Mouse (Mus musculus) liver, embryonic 14.5 days (tissue): ENCODE data around the gene Pak4. TPM values are rescaled to one million over a fixed set of nuclear protein-coding genes. Genes with fewer than 3 reads are reported as not detected.
"Not testable (repeated sequence)": the region's sequence is repeated elsewhere in the genome, so short reads cannot be mapped to it uniquely, and the experiment has no call there.

Experiments used
- ATAC-seq: fragments of 200-750 bp; cut with Nextera tagmentation; 2 replicates; pipeline ENCODE4 v1.8.0; 2017; ENCODE audit warnings: moderate number of reproducible peaks, mild to moderate bottlenecking, moderate library complexity; ENCODE audit not compliant: insufficient read depth
- DNase-seq, 3 experiments: peaks; one replicate each; pipeline ENCODE4 v3.0.0-alpha.2; 2012 to 2013; ENCODE audit warnings: low read depth in 3 of 3, low spot score in 3 of 3
- H3K27ac ChIP-seq: fragments of 300-500 bp; sonication (generic); 2 replicates; pipeline ENCODE4 v1.5.1; 2014; ENCODE audit warnings: moderate library complexity, mild to moderate bottlenecking, control low read depth, inconsistent platforms
- H3K27me3 ChIP-seq: fragments of 300-500 bp; sonication (generic); 2 replicates; pipeline ENCODE4 v1.6.1; 2014; ENCODE audit warnings: mild to moderate bottlenecking, low read length, moderate library complexity; ENCODE audit not compliant: control insufficient read depth, insufficient read depth
- H3K36me3 ChIP-seq: fragments of 300-500 bp; sonication (generic); replicated peaks from 2 replicates; pipeline ENCODE4 v1.6.1; 2014; ENCODE audit warnings: low read depth; ENCODE audit not compliant: control insufficient read depth, insufficient read depth
- H3K4me1 ChIP-seq, 2 experiments: fragments of 200-500 bp in 1 of 2; fragments of 300-500 bp in 1 of 2; sonication (generic) in 1 of 2; replicated peaks; 2 replicates each; pipeline ENCODE4 v1.6.1; 2012 to 2014; ENCODE audit warnings: antibody characterized with exemption in 1 of 2, inconsistent platforms in 1 of 2, low read length in 1 of 2; ENCODE audit not compliant: control insufficient read depth in 2 of 2, insufficient read depth in 2 of 2
- H3K4me2 ChIP-seq: fragments of 300-500 bp; sonication (generic); 2 replicates; pipeline ENCODE4 v1.6.1; 2014; ENCODE audit warnings: low read depth, mild to moderate bottlenecking, control low read depth, moderate library complexity
- H3K4me3 ChIP-seq, 2 experiments: fragments of 200-500 bp in 1 of 2; fragments of 300-500 bp in 1 of 2; sonication (generic) in 1 of 2; 2 replicates each; pipeline ENCODE4 v1.5.1; 2012 to 2014; ENCODE audit warnings: low read depth in 2 of 2, low read length in 2 of 2, mild to moderate bottlenecking in 2 of 2, control low read depth in 1 of 2, inconsistent platforms in 1 of 2, moderate library complexity in 1 of 2; ENCODE audit not compliant: insufficient read depth in 1 of 2
- H3K9ac ChIP-seq: fragments of 300-500 bp; sonication (generic); replicated peaks from 2 replicates; pipeline ENCODE4 v1.6.1; 2014; ENCODE audit warnings: mild to moderate bottlenecking, control low read depth, moderate library complexity
- H3K9me3 ChIP-seq: fragments of 300-500 bp; sonication (generic); 2 replicates; pipeline ENCODE4 v1.6.1; 2016; ENCODE audit warnings: low read length, mixed read lengths; ENCODE audit not compliant: control insufficient read depth
- CTCF ChIP-seq: IDR thresholded peaks from 2 replicates; pipeline ENCODE4 v1.5.1; 2016; ENCODE audit warnings: antibody characterized with exemption, low read depth, control low read depth
- EP300 ChIP-seq: IDR thresholded peaks from 2 replicates; pipeline ENCODE4 v1.6.1; 2016; ENCODE audit warnings: antibody characterized with exemption, low read depth
- WGBS: fragments of 180-500 bp; shearing (Covaris S2); extraction: QIAGEN DNeasy Blood & Tissue Kit; methylation state at CpG from one replicate; pipeline ENCODE4 v1.1.7; 2014; ENCODE audit not compliant: insufficient replicate concordance; 5-methylcytosine and 5-hydroxymethylcytosine counted together
- microRNA-seq: library from miRNA; unstranded; fragments of <30 nt; microRNA quantifications from one replicate; pipeline ENCODE4, GENCODE M21; 2016
- polyA plus RNA-seq, 2 experiments: library from polyadenylated mRNA; depleted of rRNA in 1 of 2; stranded (reverse) in 1 of 2; unstranded in 1 of 2; fragments of >200 nt; fragmentation: Nextera tagmentation in 1 of 2; extraction: Ambion mirVana in 1 of 2; gene quantifications; 2 replicates each; pipeline versions ENCODE4 v1.2.1 to v1.2.3; 2012 to 2014

Gene Pak4
- polyA plus RNA-seq, 2 experiments: 8.5 to 11.5 TPM

GRCm38 (mm10) chr7:28511441-28511840, 86.5 kb downstream of the Pak4 start:
- Histone ChIP-seq H3K9ac (no peak overlapping the region), H3K4me1 (no peaks in the 10 kb centered on the region), H3K27ac (no peak overlapping the region), H3K9me3 (no peaks in the 10 kb centered on the region), H3K4me2 (no peak overlapping the region), H3K4me3 (no peak overlapping the region), H3K36me3 (no peaks in the 10 kb centered on the region), H3K27me3 (no peaks in the 10 kb centered on the region)
- DNase-seq (no peak), ATAC-seq (no peak)
- 55% methylated on average over 8 of the region's 8 CpGs for WGBS
- TF ChIP-seq CTCF (no peak), EP300 (no peak)

GRCm38 (mm10) chr7:28510405-28510974, 87.5 kb downstream of the Pak4 start, which contains the start of gene Ifnl2:
TSS of gene Ifnl2 (minus strand) at chr7:28510455.
- not testable (repeated sequence) for H3K9me3 ChIP-seq, DNase-seq, H3K9ac ChIP-seq, ATAC-seq, H3K4me2 ChIP-seq, H3K36me3 ChIP-seq, H3K4me3 ChIP-seq, H3K27me3 ChIP-seq, H3K27ac ChIP-seq, H3K4me1 ChIP-seq
- 39% methylated on average over 8 of the region's 8 CpGs for WGBS

- not testable (repeated sequence) for H3K4me3 ChIP-seq, ATAC-seq, H3K27me3 ChIP-seq, H3K4me2 ChIP-seq, DNase-seq, H3K36me3 ChIP-seq, H3K27ac ChIP-seq, H3K4me1 ChIP-seq, H3K9me3 ChIP-seq, H3K9ac ChIP-seq
- 49% methylated on average over 2 of the region's 2 CpGs for WGBS
Observed at GRCm38 (mm10) chr7:28509121-28509520, 88.9 kb downstream of the Pak4 start.

Small RNAs within 50 kb of the gene (microRNA-seq; reads per million reads assigned to microRNA genes)
- 3.0 reads per million for gene Mir7049

Other genes starting within 250 kb of the Pak4 start
- gene Rps16, start 247.5 kb downstream of the Pak4 start, polyA plus RNA-seq (2012; rRNA removed): 512 and 1,209 TPM in 2 replicates
- gene Rps16, start 247.5 kb downstream of the Pak4 start, polyA plus RNA-seq (2014; fragmentation: Nextera tagmentation; extraction: Ambion mirVana): 874 and 900 TPM in 2 replicates
- 3.2 and 3.3 TPM in 2 replicates for gene Plekhg2, start 225.6 kb downstream of the Pak4 start, polyA plus RNA-seq (2012; rRNA removed)
- gene Plekhg2, start 225.6 kb downstream of the Pak4 start, polyA plus RNA-seq (2014; fragmentation: Nextera tagmentation; extraction: Ambion mirVana): 2.7 and 3.4 TPM in 2 replicates
- gene Zfp36, start 217.9 kb downstream of the Pak4 start, polyA plus RNA-seq (2012; rRNA removed): 3.9 and 5.1 TPM in 2 replicates
- 4.6 and 5.0 TPM in 2 replicates for gene Zfp36, start 217.9 kb downstream of the Pak4 start, polyA plus RNA-seq (2014; fragmentation: Nextera tagmentation; extraction: Ambion mirVana)
- 21.0 and 22.2 TPM in 2 replicates for gene Med29, start 205.5 kb downstream of the Pak4 start, polyA plus RNA-seq (2012; rRNA removed)
- gene Med29, start 205.5 kb downstream of the Pak4 start, polyA plus RNA-seq (2014; fragmentation: Nextera tagmentation; extraction: Ambion mirVana): 25.7 and 27.2 TPM in 2 replicates
- 25.2 and 40.4 TPM in 2 replicates for gene Paf1, start 205.2 kb downstream of the Pak4 start, polyA plus RNA-seq (2012; rRNA removed)
- 15.0 and 18.3 TPM in 2 replicates for gene Paf1, start 205.2 kb downstream of the Pak4 start, polyA plus RNA-seq (2014; fragmentation: Nextera tagmentation; extraction: Ambion mirVana)
- 13.1 and 22.2 TPM in 2 replicates for gene Gmfg, start 160.7 kb downstream of the Pak4 start, polyA plus RNA-seq (2012; rRNA removed)
- 31.4 and 39.3 TPM in 2 replicates for gene Gmfg, start 160.7 kb downstream of the Pak4 start, polyA plus RNA-seq (2014; fragmentation: Nextera tagmentation; extraction: Ambion mirVana)
- gene Lrfn1, start 146.2 kb downstream of the Pak4 start, polyA plus RNA-seq (2012; rRNA removed): 0.41 and 0.58 TPM in 2 replicates
- 0.15 TPM in 1 of 2 replicates, not detected in the other for gene Lrfn1, start 146.2 kb downstream of the Pak4 start, polyA plus RNA-seq (2014; fragmentation: Nextera tagmentation; extraction: Ambion mirVana)
- gene Ifnl2, start 87.7 kb downstream of the Pak4 start, polyA plus RNA-seq (2012; rRNA removed): not detected in 2 replicates
- not detected in 2 replicates for gene Ifnl2, start 87.7 kb downstream of the Pak4 start, polyA plus RNA-seq (2014; fragmentation: Nextera tagmentation; extraction: Ambion mirVana)
- not detected in 2 replicates for gene Ifnl3, start 75.3 kb downstream of the Pak4 start, polyA plus RNA-seq (2012; rRNA removed)
- not detected in 2 replicates for gene Ifnl3, start 75.3 kb downstream of the Pak4 start, polyA plus RNA-seq (2014; fragmentation: Nextera tagmentation; extraction: Ambion mirVana)
- not detected in 2 replicates for gene Sycn, start 57.3 kb downstream of the Pak4 start, polyA plus RNA-seq (2012; rRNA removed)
- gene Sycn, start 57.3 kb downstream of the Pak4 start, polyA plus RNA-seq (2014; fragmentation: Nextera tagmentation; extraction: Ambion mirVana): not detected in 2 replicates
- gene Nccrp1, start 50.9 kb downstream of the Pak4 start, polyA plus RNA-seq (2012; rRNA removed): 0.05 TPM in 1 of 2 replicates, not detected in the other
- not detected in 2 replicates for gene Nccrp1, start 50.9 kb downstream of the Pak4 start, polyA plus RNA-seq (2014; fragmentation: Nextera tagmentation; extraction: Ambion mirVana)
- gene Samd4b, start within 50 bp of the Pak4 start, polyA plus RNA-seq (2012; rRNA removed): 12.0 and 14.2 TPM in 2 replicates
- 4.5 and 5.9 TPM in 2 replicates for gene Samd4b, start within 50 bp of the Pak4 start, polyA plus RNA-seq (2014; fragmentation: Nextera tagmentation; extraction: Ambion mirVana)
- gene Acp7, start 33.1 kb upstream of the Pak4 start, polyA plus RNA-seq (2012; rRNA removed): not detected in 2 replicates
- gene Acp7, start 33.1 kb upstream of the Pak4 start, polyA plus RNA-seq (2014; fragmentation: Nextera tagmentation; extraction: Ambion mirVana): not detected in 2 replicates
- gene Fbxo27, start 94.7 kb upstream of the Pak4 start, polyA plus RNA-seq (2012; rRNA removed): 0.37 and 0.55 TPM in 2 replicates
- 0.09 and 0.15 TPM in 2 replicates for gene Fbxo27, start 94.7 kb upstream of the Pak4 start, polyA plus RNA-seq (2014; fragmentation: Nextera tagmentation; extraction: Ambion mirVana)
- 0.68 and 0.76 TPM in 2 replicates for gene Fbxo17, start 118.6 kb upstream of the Pak4 start, polyA plus RNA-seq (2012; rRNA removed)
- gene Fbxo17, start 118.6 kb upstream of the Pak4 start, polyA plus RNA-seq (2014; fragmentation: Nextera tagmentation; extraction: Ambion mirVana): 0.61 and 0.93 TPM in 2 replicates
- gene Mrps12, start 143.6 kb upstream of the Pak4 start, polyA plus RNA-seq (2012; rRNA removed): 46.2 and 50.2 TPM in 2 replicates
- 82.5 and 91.0 TPM in 2 replicates for gene Mrps12, start 143.6 kb upstream of the Pak4 start, polyA plus RNA-seq (2014; fragmentation: Nextera tagmentation; extraction: Ambion mirVana)
- 11.4 and 12.7 TPM in 2 replicates for gene Sars2, start 143.8 kb upstream of the Pak4 start, polyA plus RNA-seq (2012; rRNA removed)
- 9.3 and 11.3 TPM in 2 replicates for gene Sars2, start 143.8 kb upstream of the Pak4 start, polyA plus RNA-seq (2014; fragmentation: Nextera tagmentation; extraction: Ambion mirVana)
- gene Ccer2, start 158.0 kb upstream of the Pak4 start, polyA plus RNA-seq (2012; rRNA removed): not detected in 2 replicates
- not detected in 2 replicates for gene Ccer2, start 158.0 kb upstream of the Pak4 start, polyA plus RNA-seq (2014; fragmentation: Nextera tagmentation; extraction: Ambion mirVana)
- gene Sirt2, start 168.6 kb upstream of the Pak4 start, polyA plus RNA-seq (2012; rRNA removed): 18.5 and 18.7 TPM in 2 replicates
- gene Sirt2, start 168.6 kb upstream of the Pak4 start, polyA plus RNA-seq (2014; fragmentation: Nextera tagmentation; extraction: Ambion mirVana): 21.3 and 24.2 TPM in 2 replicates
- gene Nfkbib, start 169.3 kb upstream of the Pak4 start, polyA plus RNA-seq (2012; rRNA removed): 15.0 and 19.7 TPM in 2 replicates
- 27.0 and 29.6 TPM in 2 replicates for gene Nfkbib, start 169.3 kb upstream of the Pak4 start, polyA plus RNA-seq (2014; fragmentation: Nextera tagmentation; extraction: Ambion mirVana)
- 4.3 and 4.7 TPM in 2 replicates for gene Rinl, start 190.8 kb upstream of the Pak4 start, polyA plus RNA-seq (2012; rRNA removed)
- gene Rinl, start 190.8 kb upstream of the Pak4 start, polyA plus RNA-seq (2014; fragmentation: Nextera tagmentation; extraction: Ambion mirVana): 4.0 and 4.8 TPM in 2 replicates
- gene Hnrnpl, start 210.4 kb upstream of the Pak4 start, polyA plus RNA-seq (2012; rRNA removed): 110 and 138 TPM in 2 replicates
- gene Hnrnpl, start 210.4 kb upstream of the Pak4 start, polyA plus RNA-seq (2014; fragmentation: Nextera tagmentation; extraction: Ambion mirVana): 83.1 and 91.3 TPM in 2 replicates
- gene Ech1, start 227.0 kb upstream of the Pak4 start, polyA plus RNA-seq (2012; rRNA removed): 62.4 and 62.7 TPM in 2 replicates
- gene Ech1, start 227.0 kb upstream of the Pak4 start, polyA plus RNA-seq (2014; fragmentation: Nextera tagmentation; extraction: Ambion mirVana): 92.5 and 97.4 TPM in 2 replicates
- gene Lgals4, start 235.7 kb upstream of the Pak4 start, polyA plus RNA-seq (2012; rRNA removed): 2.3 and 3.3 TPM in 2 replicates
- gene Lgals4, start 235.7 kb upstream of the Pak4 start, polyA plus RNA-seq (2014; fragmentation: Nextera tagmentation; extraction: Ambion mirVana): 0.98 and 1.1 TPM in 2 replicates